Mouse (Mus musculus): ENCODE data around the gene Pip4k2a. TPM values are rescaled to one million over a fixed set of nuclear protein-coding genes. Genes with fewer than 3 reads are reported as not detected.

Gene Pip4k2a
- polyA plus RNA-seq, 1 experiment from 2014 or later, result 8.1 TPM

Other genes with a start within 250 kb of the Pip4k2a start
- 0.14 and 0.26 TPM in 2 replicates for gene 4930426L09Rik, start 217 bp upstream of the Pip4k2a start, polyA plus RNA-seq (2015; fragmentation: Nextera tagmentation; extraction: Ambion mirVana)
- gene Armc3, start 201.2 kb upstream of the Pip4k2a start, polyA plus RNA-seq (2015; fragmentation: Nextera tagmentation; extraction: Ambion mirVana), result 0.74 TPM in 2 replicates